Mouse (Mus musculus): ENCODE results near the gene Dnm3. TPM values are rescaled to one million over a fixed set of nuclear protein-coding genes. Genes with fewer than 3 reads are reported as not detected.

Gene Dnm3
- total and polyA plus RNA-seq, 2 experiments from 2014 or later, result 56.3 to 64.7 TPM

- no peaks in the 10 kb centered on the region for H3K27me3 ChIP-seq (ENCODE audit: insufficient read depth, low read length)
- DNase-seq (ENCODE audit: low spot score), result peak; percentile 84
- H3K36me3 ChIP-seq (ENCODE audit: insufficient read depth, low read length), result no peaks in the 10 kb centered on the region
- no peak overlapping the region for H3K9ac ChIP-seq (replicated peaks; ENCODE audit: low read length)
- no peak overlapping the region for H3K27ac ChIP-seq
- peak; percentile 92 for ATAC-seq
- H3K4me2 ChIP-seq (ENCODE audit: low read depth, low read length), result peak overlapping the region; percentile 39
- no peaks in the 10 kb centered on the region; the same call in 1 of the 2 replicates for H3K4me1 ChIP-seq (ENCODE audit: insufficient read depth, low read length)
- H3K9me3 ChIP-seq (ENCODE audit: low read length), result no peaks in the 10 kb centered on the region
- TF ChIP-seq CTCF (IDR thresholded peaks at IDR 0.05; ENCODE audit: low read depth), result peak; percentile 86
- WGBS, result 29% methylated on average over 11 of the region's 11 CpGs
- H3K4me3 ChIP-seq (ENCODE audit: low read length), result no peak overlapping the region
These were observed 164.2 kb downstream of the Dnm3 start for GRCm38 (mm10) chr1:162313451-162314276.

GRCm38 (mm10) chr1:162312621-162313020 lies 165.2 kb downstream of the Dnm3 start:
- Histone ChIP-seq H3K9ac (replicated peaks; ENCODE audit: low read length) (no peak overlapping the region), H3K9me3 (ENCODE audit: low read length) (no peaks in the 10 kb centered on the region), H3K4me3 (ENCODE audit: low read length) (no peak overlapping the region), H3K27ac (no peak overlapping the region), H3K36me3 (ENCODE audit: insufficient read depth, low read length) (no peaks in the 10 kb centered on the region), H3K27me3 (ENCODE audit: insufficient read depth, low read length) (no peaks in the 10 kb centered on the region), H3K4me1 (ENCODE audit: insufficient read depth, low read length) (no peaks in the 10 kb centered on the region; the same call in 1 of the 2 replicates), H3K4me2 (ENCODE audit: low read depth, low read length) (no peak overlapping the region)
- DNase-seq (ENCODE audit: low spot score), result no peak
- no peak for TF ChIP-seq CTCF (IDR thresholded peaks at IDR 0.05; ENCODE audit: low read depth)
- no peak for ATAC-seq
- 75% methylated on average over 2 of the region's 2 CpGs for WGBS

GRCm38 (mm10) chr1:162312152-162312551 lies 165.7 kb downstream of the Dnm3 start:
- WGBS, result 75% methylated on average over 7 of the region's 7 CpGs
- Histone ChIP-seq H3K27ac (no peak overlapping the region), H3K27me3 (ENCODE audit: insufficient read depth, low read length) (no peaks in the 10 kb centered on the region), H3K9ac (replicated peaks; ENCODE audit: low read length) (no peak overlapping the region), H3K4me2 (ENCODE audit: low read depth, low read length) (no peak overlapping the region), H3K36me3 (ENCODE audit: insufficient read depth, low read length) (no peaks in the 10 kb centered on the region), H3K9me3 (ENCODE audit: low read length) (no peaks in the 10 kb centered on the region), H3K4me1 (ENCODE audit: insufficient read depth, low read length) (no peaks in the 10 kb centered on the region; the same call in 1 of the 2 replicates), H3K4me3 (ENCODE audit: low read length) (no peak overlapping the region)
- DNase-seq (ENCODE audit: low spot score), result no peak
- TF ChIP-seq CTCF (IDR thresholded peaks at IDR 0.05; ENCODE audit: low read depth), result no peak
- no peak for ATAC-seq

- H3K36me3 ChIP-seq (ENCODE audit: insufficient read depth, low read length), result no peaks in the 10 kb centered on the region; the same call in 1 of the 2 replicates
- WGBS, result 84% methylated on average over 6 of the region's 6 CpGs
- no peak overlapping the region for H3K4me2 ChIP-seq (ENCODE audit: low read depth, low read length)
- no peaks in the 10 kb centered on the region for H3K27me3 ChIP-seq (ENCODE audit: insufficient read depth, low read length)
- H3K9ac ChIP-seq (replicated peaks; ENCODE audit: low read length), result no peak overlapping the region
- DNase-seq (ENCODE audit: low spot score), result no peak
- H3K27ac ChIP-seq, result no peak overlapping the region
- H3K9me3 ChIP-seq (ENCODE audit: low read length), result no peaks in the 10 kb centered on the region
- no peaks in the 10 kb centered on the region for H3K4me1 ChIP-seq (ENCODE audit: insufficient read depth, low read length)
- no peak for ATAC-seq
- no peak for TF ChIP-seq CTCF (IDR thresholded peaks at IDR 0.05; ENCODE audit: low read depth)
- H3K4me3 ChIP-seq (ENCODE audit: low read length), result no peak overlapping the region
These were observed 172.6 kb downstream of the Dnm3 start for GRCm38 (mm10) chr1:162305247-162305646.

GRCm38 (mm10) chr1:162302480-162302879 lies 175.4 kb downstream of the Dnm3 start:
- Histone ChIP-seq H3K27me3 (ENCODE audit: insufficient read depth, low read length) (no peaks in the 10 kb centered on the region), H3K36me3 (ENCODE audit: insufficient read depth, low read length) (no peaks in the 10 kb centered on the region; the same call in 1 of the 2 replicates), H3K27ac (no peak overlapping the region), H3K9me3 (ENCODE audit: low read length) (no peaks in the 10 kb centered on the region), H3K9ac (replicated peaks; ENCODE audit: low read length) (no peak overlapping the region), H3K4me2 (ENCODE audit: low read depth, low read length) (no peak overlapping the region), H3K4me3 (ENCODE audit: low read length) (no peak overlapping the region), H3K4me1 (ENCODE audit: insufficient read depth, low read length) (no peaks in the 10 kb centered on the region)
- 55% methylated on average over 4 of the region's 4 CpGs for WGBS
- TF ChIP-seq CTCF (IDR thresholded peaks at IDR 0.05; ENCODE audit: low read depth), result no peak
- no peak for ATAC-seq
- DNase-seq (ENCODE audit: low spot score), result no peak

GRCm38 (mm10) chr1:162299558-162300319 lies 178.1 kb downstream of the Dnm3 start:
- Histone ChIP-seq H3K4me2 (ENCODE audit: low read depth, low read length) (no peak overlapping the region), H3K9me3 (ENCODE audit: low read length) (no peaks in the 10 kb centered on the region), H3K36me3 (ENCODE audit: insufficient read depth, low read length) (no peaks in the 10 kb centered on the region; the same call in 1 of the 2 replicates), H3K9ac (replicated peaks; ENCODE audit: low read length) (no peak overlapping the region), H3K4me3 (ENCODE audit: low read length) (no peak overlapping the region), H3K4me1 (ENCODE audit: insufficient read depth, low read length) (no peaks in the 10 kb centered on the region), H3K27ac (0 out of 2 replicates have a peak overlapping the region, but pooled peaks have one; percentile 15), H3K27me3 (ENCODE audit: insufficient read depth, low read length) (no peaks in the 10 kb centered on the region)
- no peak for TF ChIP-seq CTCF (IDR thresholded peaks at IDR 0.05; ENCODE audit: low read depth)
- peak; percentile 48 for DNase-seq (ENCODE audit: low spot score)
- 57% methylated on average over 12 of the region's 12 CpGs for WGBS
- ATAC-seq, result peak; percentile 51
